Mouse (Mus musculus): Measurements from ENCODE around the gene Samd9l.
"Not testable (repeated sequence)": the region's sequence is repeated elsewhere in the genome, so short reads cannot be mapped to it uniquely, and the experiment has no call there.

- TF ChIP-seq CTCF, EP300 (IDR thresholded peaks at IDR 0.05): not testable (repeated sequence)
These were observed 25.4 kb upstream of the Samd9l start for GRCm38 (mm10) chr6:3424613-3425277.

Measured in lung, postnatal 0 days (tissue).